Mouse (Mus musculus) limb, embryonic 15.5 days (tissue): ENCODE results near the gene Lamp1. TPM values are rescaled to one million over a fixed set of nuclear protein-coding genes. Genes with fewer than 3 reads are reported as not detected.

ENCODE experiments used
- ATAC-seq: fragments of 200-750 bp; cut with Nextera tagmentation; 2 replicates; pipeline ENCODE4 v1.8.0; 2017; ENCODE audit warnings: low read depth, moderate TSS enrichment; ENCODE audit not compliant: insufficient number of reproducible peaks, low FRiP score, low TSS enrichment
- H3K27ac ChIP-seq: fragments of 300-500 bp; sonication (generic); 2 replicates; pipeline ENCODE4 v1.5.1; 2015; ENCODE audit warnings: moderate library complexity, mild to moderate bottlenecking, inconsistent platforms
- H3K27me3 ChIP-seq: fragments of 300-500 bp; sonication (generic); 2 replicates; pipeline ENCODE4 v1.6.1; 2015; ENCODE audit warnings: inconsistent platforms
- H3K36me3 ChIP-seq: fragments of 300-500 bp; sonication (generic); 2 replicates; pipeline ENCODE4 v1.6.1; 2015; ENCODE audit warnings: inconsistent platforms
- H3K4me1 ChIP-seq: fragments of 300-500 bp; sonication (generic); 2 replicates; pipeline ENCODE4 v1.6.1; 2015; ENCODE audit warnings: inconsistent platforms
- H3K4me2 ChIP-seq: fragments of 300-500 bp; sonication (generic); 2 replicates; pipeline ENCODE4 v1.6.1; 2015; ENCODE audit warnings: mild to moderate bottlenecking, inconsistent platforms
- H3K4me3 ChIP-seq: fragments of 300-500 bp; sonication (generic); 2 replicates; pipeline ENCODE4 v1.5.1; 2015; ENCODE audit warnings: mild to moderate bottlenecking, inconsistent platforms
- H3K9ac ChIP-seq: fragments of 300-500 bp; sonication (generic); 2 replicates; pipeline ENCODE4 v1.6.1; 2015; ENCODE audit warnings: inconsistent platforms
- H3K9me3 ChIP-seq: fragments of 300-500 bp; sonication (generic); 2 replicates; pipeline ENCODE4 v1.6.1; 2016; ENCODE audit warnings: inconsistent platforms
- WGBS: fragments of 180-500 bp; shearing (Covaris S2); methylation state at CpG from one replicate; pipeline ENCODE4 v1.1.7; 2015; 5-methylcytosine and 5-hydroxymethylcytosine counted together
- polyA plus RNA-seq: library from polyadenylated mRNA; unstranded; fragments of >200 nt; fragmentation: Nextera tagmentation; extraction: Ambion mirVana; gene quantifications from 2 replicates; pipeline ENCODE4 v1.2.1, GENCODE M21; 2015

The Lamp1 gene
- polyA plus RNA-seq, 1 experiment from 2014 or later: 324 TPM

DNA sequence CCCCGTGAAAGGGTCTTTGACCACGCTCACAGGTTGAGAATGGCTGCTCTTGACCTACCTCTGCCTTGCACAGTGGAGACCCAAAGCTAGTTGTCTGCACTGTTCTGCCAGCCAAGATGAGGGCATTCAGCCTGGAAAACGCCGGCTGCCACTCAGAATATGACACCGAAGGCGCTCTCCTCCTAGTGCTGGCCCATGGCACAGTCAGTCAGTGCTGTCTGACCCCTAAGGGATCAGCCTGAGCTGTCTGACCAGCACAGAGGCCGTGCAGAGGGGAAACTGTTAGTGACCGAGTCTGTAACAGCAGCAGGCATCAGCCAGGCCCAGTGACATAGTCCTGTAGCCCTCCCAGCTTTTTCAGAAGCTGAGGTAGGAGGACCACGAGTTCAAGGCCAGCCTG is 28.3 kb downstream of the Lamp1 start:
- no peak overlapping the region for H3K4me3 ChIP-seq
- no peak overlapping the region for H3K9ac ChIP-seq
- 80% methylated on average over 9 of the region's 9 CpGs for WGBS
- H3K9me3 ChIP-seq: no peaks in the 10 kb centered on the region
- no peaks in the 10 kb centered on the region for H3K4me1 ChIP-seq
- ATAC-seq: no peak
- no peak overlapping the region for H3K27ac ChIP-seq
- peaks cover 16% of the 10 kb centered on the region; the same call in 1 of the 2 replicates for H3K36me3 ChIP-seq
- H3K27me3 ChIP-seq: no peaks in the 10 kb centered on the region
- H3K4me2 ChIP-seq: no peak overlapping the region

DNA sequence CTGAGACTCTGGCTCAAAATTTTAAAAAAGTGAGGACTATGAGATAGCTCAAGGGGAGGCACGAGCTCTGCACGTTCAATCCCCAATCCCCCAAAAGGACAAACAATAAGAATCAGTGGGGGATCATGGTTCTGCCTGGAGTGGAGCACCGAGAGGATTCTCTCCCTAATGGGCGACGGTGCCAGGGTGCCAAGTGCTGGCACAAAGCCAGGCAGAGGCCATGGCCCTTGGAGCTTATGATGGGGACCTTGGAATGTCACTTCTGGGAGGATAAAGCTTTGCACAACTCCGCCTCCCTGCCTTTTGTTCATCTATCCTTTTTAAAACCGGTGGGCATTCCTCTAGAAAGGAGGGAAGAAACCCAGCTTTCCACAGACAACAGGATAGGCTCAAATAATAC is 28.7 kb downstream of the Lamp1 start:
- no peak overlapping the region for H3K4me2 ChIP-seq
- no peak for ATAC-seq
- no peak overlapping the region for H3K4me3 ChIP-seq
- 75% methylated on average over 7 of the region's 7 CpGs for WGBS
- no peaks in the 10 kb centered on the region for H3K27me3 ChIP-seq
- H3K4me1 ChIP-seq: no peaks in the 10 kb centered on the region
- H3K27ac ChIP-seq: no peak overlapping the region
- no peaks in the 10 kb centered on the region for H3K9me3 ChIP-seq
- H3K36me3 ChIP-seq: peaks cover 16% of the 10 kb centered on the region; the same call in 1 of the 2 replicates
- no peak overlapping the region for H3K9ac ChIP-seq

- Histone ChIP-seq H3K27me3 (no peaks in the 10 kb centered on the region), H3K36me3 (peaks cover 16% of the 10 kb centered on the region; the same call in 1 of the 2 replicates), H3K4me1 (no peaks in the 10 kb centered on the region), H3K27ac (no peak overlapping the region), H3K4me2 (no peak overlapping the region), H3K9ac (no peak overlapping the region), H3K9me3 (no peaks in the 10 kb centered on the region), H3K4me3 (no peak overlapping the region)
- WGBS: 88% methylated on average over 13 of the region's 13 CpGs
- ATAC-seq: no peak
These were observed 29.1 kb downstream of the Lamp1 start for GRCm38 (mm10) chr8:13188052-13188555.

DNA sequence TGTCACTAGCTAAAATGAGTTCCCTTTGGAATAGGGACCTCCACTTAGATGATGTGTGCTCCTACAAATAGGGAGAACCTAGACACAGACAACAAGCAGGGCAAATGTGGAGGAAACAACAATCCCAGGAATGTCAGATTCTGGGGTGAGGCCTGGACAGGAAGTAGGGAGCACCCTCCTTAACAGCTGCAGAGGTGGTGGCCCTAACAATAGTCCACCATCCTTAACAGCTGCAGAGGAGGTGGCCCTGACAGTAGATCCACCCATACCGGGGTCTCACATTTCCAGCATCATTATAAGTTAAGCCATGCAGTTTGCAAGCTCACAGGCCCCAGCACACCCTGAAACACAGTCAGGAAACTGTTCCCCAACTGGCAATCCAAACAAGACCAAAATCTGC is 29.9 kb downstream of the Lamp1 start:
- WGBS: 86% methylated on average over 1 of the region's 1 CpGs
- no peak overlapping the region for H3K27ac ChIP-seq
- H3K4me2 ChIP-seq: no peak overlapping the region
- no peak overlapping the region for H3K9ac ChIP-seq
- H3K36me3 ChIP-seq: peaks cover 16% of the 10 kb centered on the region; the same call in 1 of the 2 replicates
- H3K9me3 ChIP-seq: no peaks in the 10 kb centered on the region
- H3K4me1 ChIP-seq: no peaks in the 10 kb centered on the region
- no peak for ATAC-seq
- no peak overlapping the region for H3K4me3 ChIP-seq
- H3K27me3 ChIP-seq: no peaks in the 10 kb centered on the region

- no peak overlapping the region for H3K9ac ChIP-seq
These were observed 31.3 kb downstream of the Lamp1 start for GRCm38 (mm10) chr8:13190235-13190634.

DNA sequence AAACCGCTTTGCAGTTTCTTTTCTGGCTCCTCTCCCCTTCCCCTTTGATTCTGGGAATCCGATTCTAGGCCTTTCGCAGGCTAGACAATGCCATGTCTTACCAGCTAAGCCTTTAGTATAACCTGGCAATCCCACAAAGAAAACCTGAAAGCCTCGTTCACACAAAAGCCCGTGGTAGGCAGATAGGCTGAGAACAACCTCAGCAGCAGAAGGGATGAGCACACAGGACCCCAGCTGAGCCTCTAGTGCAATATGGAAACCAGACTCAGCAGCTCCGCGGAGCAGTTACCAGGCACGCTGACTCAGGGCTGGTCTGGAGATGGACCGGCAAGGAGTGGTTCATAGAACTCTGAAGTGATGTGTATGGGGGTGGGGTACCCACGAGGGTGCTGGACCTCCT is 35.9 kb downstream of the Lamp1 start:
- no peaks in the 10 kb centered on the region for H3K9me3 ChIP-seq
- WGBS: 34% methylated on average over 10 of the region's 10 CpGs
- peak overlapping the region; percentile 72 for H3K27ac ChIP-seq
- no peak for ATAC-seq
- H3K4me2 ChIP-seq: no peak overlapping the region
- H3K4me3 ChIP-seq: no peak overlapping the region
- H3K4me1 ChIP-seq: peaks cover 10% of the 10 kb centered on the region
- no peaks in the 10 kb centered on the region for H3K36me3 ChIP-seq
- no peak overlapping the region for H3K9ac ChIP-seq
- peaks cover 5% of the 10 kb centered on the region; the same call in 1 of the 2 replicates for H3K27me3 ChIP-seq

More at GRCm38 (mm10) chr8:13190235-13190634, 31.3 kb downstream of the Lamp1 start:
- H3K27me3 ChIP-seq: no peaks in the 10 kb centered on the region
- H3K4me3 ChIP-seq: no peak overlapping the region
- H3K27ac ChIP-seq: no peak overlapping the region
- H3K36me3 ChIP-seq: peaks cover 5% of the 10 kb centered on the region; the same call in 1 of the 2 replicates
- ATAC-seq: no peak
- H3K9me3 ChIP-seq: no peaks in the 10 kb centered on the region
- peaks cover 6% of the 10 kb centered on the region for H3K4me1 ChIP-seq
- H3K4me2 ChIP-seq: no peak overlapping the region
- WGBS: 86% methylated on average over 8 of the region's 8 CpGs

- H3K9me3 ChIP-seq: no peaks in the 10 kb centered on the region
- ATAC-seq: no peak
- 86% methylated on average over 5 of the region's 5 CpGs for WGBS
These were observed 38.5 kb downstream of the Lamp1 start for GRCm38 (mm10) chr8:13197493-13197892.

GRCm38 (mm10) chr8:13199385-13200061 is 40.6 kb downstream of the Lamp1 start:
- Histone ChIP-seq H3K9ac (no peak overlapping the region), H3K4me2 (peak overlapping the region; percentile 92), H3K27ac (no peak overlapping the region), H3K27me3 (peaks cover 36% of the 10 kb centered on the region), H3K36me3 (no peaks in the 10 kb centered on the region), H3K9me3 (no peaks in the 10 kb centered on the region), H3K4me3 (peak overlapping the region; percentile 76), H3K4me1 (peaks cover 19% of the 10 kb centered on the region)
- WGBS: 28% methylated on average over 14 of the region's 14 CpGs
- no peak for ATAC-seq

More at GRCm38 (mm10) chr8:13197493-13197892, 38.5 kb downstream of the Lamp1 start:
- peaks cover 19% of the 10 kb centered on the region for H3K4me1 ChIP-seq
- no peak overlapping the region for H3K4me2 ChIP-seq
- no peak overlapping the region for H3K4me3 ChIP-seq
- H3K9ac ChIP-seq: no peak overlapping the region
- H3K27ac ChIP-seq: no peak overlapping the region
- no peaks in the 10 kb centered on the region for H3K36me3 ChIP-seq
- H3K27me3 ChIP-seq: peaks cover 26% of the 10 kb centered on the region

DNA sequence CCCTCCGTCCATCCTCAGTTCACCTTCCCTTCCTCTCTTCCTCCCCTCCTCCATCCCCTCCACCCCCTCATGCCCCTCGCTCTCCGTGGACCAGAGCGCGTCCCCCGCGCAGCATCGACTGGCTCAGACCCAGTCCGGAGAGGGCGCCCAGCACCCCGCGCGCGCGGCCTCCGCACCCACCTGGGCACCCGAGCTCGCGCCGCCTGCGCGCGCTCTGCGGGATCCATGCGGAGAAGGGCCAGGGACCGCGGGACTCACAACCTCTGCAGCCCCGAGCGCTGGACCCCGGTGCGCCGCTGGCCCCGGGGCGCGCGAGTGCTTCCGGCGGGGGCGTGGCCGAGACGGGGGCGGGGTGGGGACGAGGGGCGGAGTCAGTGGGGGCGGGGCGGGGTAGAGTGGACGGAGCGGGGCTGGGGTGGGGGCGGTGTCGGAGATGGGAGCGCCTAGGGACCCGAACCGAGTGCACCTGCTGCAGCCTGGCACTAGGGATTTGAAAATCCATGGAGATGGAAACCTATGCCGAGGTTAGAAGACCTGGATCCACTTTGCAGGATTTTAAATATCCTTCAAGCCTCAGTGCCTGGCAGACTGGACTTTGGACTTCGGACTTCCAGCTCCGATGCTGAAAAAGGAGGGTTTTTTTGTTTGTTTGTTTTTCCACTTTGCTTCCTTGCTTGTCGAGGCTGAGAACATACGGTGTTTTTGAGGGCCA is 41.5 kb downstream of the Lamp1 start, which contains the start of gene Grtp1:
TSS of gene Grtp1 (minus strand) at position 320 of the 712 bp plus-strand sequence.
- H3K4me1 ChIP-seq: peaks cover 13% of the 10 kb centered on the region; the same call in 1 of the 2 replicates
- no peaks in the 10 kb centered on the region for H3K9me3 ChIP-seq
- H3K36me3 ChIP-seq: no peaks in the 10 kb centered on the region
- 0 out of 2 replicates have a peak, but pooled peaks have one; percentile 45 for ATAC-seq
- peak within 1 kb of the TSS; percentile 64 for H3K9ac ChIP-seq
- H3K4me3 ChIP-seq: peak within 1 kb of the TSS; percentile 76
- under 1% methylated on average over 57 of the region's 58 CpGs for WGBS
- H3K4me2 ChIP-seq: peak within 1 kb of the TSS; percentile 92
- peaks cover 36% of the 10 kb centered on the region for H3K27me3 ChIP-seq
- H3K27ac ChIP-seq: no peak within 1 kb of the TSS

DNA sequence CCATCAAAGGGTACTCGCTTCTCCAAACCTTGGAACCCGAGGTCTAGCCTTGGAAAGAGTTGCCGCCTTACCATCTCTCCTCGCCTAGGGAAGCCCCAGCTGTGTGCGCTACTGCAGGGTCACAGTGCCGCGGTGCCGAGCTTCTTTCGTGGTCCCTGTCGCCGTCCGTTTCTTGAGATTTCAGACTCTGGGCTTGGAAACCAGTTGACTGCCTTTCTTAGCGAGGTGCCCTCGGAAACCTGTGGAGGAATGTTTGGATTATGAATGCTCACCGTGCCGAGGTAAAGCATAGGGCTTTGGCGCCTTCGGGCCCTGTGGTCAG is 42.0 kb downstream of the Lamp1 start:
- Histone ChIP-seq H3K36me3 (no peaks in the 10 kb centered on the region), H3K4me2 (peak overlapping the region; percentile 92), H3K9ac (no peak overlapping the region), H3K4me3 (peak overlapping the region; percentile 76), H3K27ac (no peak overlapping the region), H3K9me3 (no peaks in the 10 kb centered on the region), H3K4me1 (peaks cover 13% of the 10 kb centered on the region; the same call in 1 of the 2 replicates), H3K27me3 (peaks cover 36% of the 10 kb centered on the region)
- no peak for ATAC-seq
- WGBS: 3% methylated on average over 18 of the region's 18 CpGs

GRCm38 (mm10) chr8:13202041-13202440 is 43.1 kb downstream of the Lamp1 start:
- no peak overlapping the region for H3K9ac ChIP-seq
- H3K4me3 ChIP-seq: no peak overlapping the region
- 37% methylated on average over 3 of the region's 3 CpGs for WGBS
- no peaks in the 10 kb centered on the region for H3K36me3 ChIP-seq
- peaks cover 13% of the 10 kb centered on the region; the same call in 1 of the 2 replicates for H3K4me1 ChIP-seq
- no peaks in the 10 kb centered on the region for H3K9me3 ChIP-seq
- no peak for ATAC-seq
- H3K27ac ChIP-seq: no peak overlapping the region
- H3K27me3 ChIP-seq: peaks cover 36% of the 10 kb centered on the region
- no peak overlapping the region for H3K4me2 ChIP-seq

GRCm38 (mm10) chr8:13202806-13203205 is 43.8 kb downstream of the Lamp1 start:
- Histone ChIP-seq H3K36me3 (no peaks in the 10 kb centered on the region), H3K27ac (no peak overlapping the region), H3K27me3 (peaks cover 36% of the 10 kb centered on the region), H3K9me3 (no peaks in the 10 kb centered on the region), H3K9ac (no peak overlapping the region), H3K4me3 (no peak overlapping the region), H3K4me1 (peaks cover 13% of the 10 kb centered on the region; the same call in 1 of the 2 replicates), H3K4me2 (no peak overlapping the region)
- ATAC-seq: no peak
- 82% methylated on average over 3 of the region's 3 CpGs for WGBS
